Mouse (Mus musculus) heart, postnatal 0 days (tissue): ENCODE measurements around the gene Zfp36l2. TPM values are rescaled to one million over a fixed set of nuclear protein-coding genes. Genes with fewer than 3 reads are reported as not detected.

Experiments
- ATAC-seq: fragments of 200-750 bp; cut with Nextera tagmentation; 2 replicates; pipeline ENCODE4 v1.8.0; 2017; ENCODE audit warnings: low read depth, moderate number of reproducible peaks, moderate library complexity; ENCODE audit not compliant: insufficient read depth
- DNase-seq: peaks from one replicate; pipeline ENCODE4 v3.0.0-alpha.2; 2016; ENCODE audit warnings: low spot score
- H3K27ac ChIP-seq: fragments of 300-500 bp; sonication (generic); 2 replicates; pipeline ENCODE4 v1.5.1; 2014; ENCODE audit warnings: low read depth, mild to moderate bottlenecking
- H3K27me3 ChIP-seq: fragments of 300-500 bp; sonication (generic); 2 replicates; pipeline ENCODE4 v1.6.1; 2014; ENCODE audit warnings: low read length, mixed read lengths; ENCODE audit not compliant: control insufficient read depth, insufficient read depth
- H3K36me3 ChIP-seq: fragments of 300-500 bp; sonication (generic); replicated peaks from 2 replicates; pipeline ENCODE4 v1.6.1; 2014; ENCODE audit warnings: low read length, mixed read lengths; ENCODE audit not compliant: control insufficient read depth, insufficient read depth
- H3K4me1 ChIP-seq: fragments of 300-500 bp; sonication (generic); 2 replicates; pipeline ENCODE4 v1.6.1; 2014; ENCODE audit warnings: antibody characterized with exemption; ENCODE audit not compliant: control insufficient read depth, insufficient read depth
- H3K4me2 ChIP-seq: fragments of 300-500 bp; sonication (generic); 2 replicates; pipeline ENCODE4 v1.6.1; 2014; ENCODE audit warnings: low read depth, mild to moderate bottlenecking, low read length, moderate library complexity
- H3K4me3 ChIP-seq: fragments of 300-500 bp; sonication (generic); 2 replicates; pipeline ENCODE4 v1.5.1; 2014; ENCODE audit warnings: low read depth, low read length
- H3K9ac ChIP-seq: fragments of 300-500 bp; sonication (generic); replicated peaks from 2 replicates; pipeline ENCODE4 v1.6.1; 2014; ENCODE audit warnings: low read depth, low read length, mixed read lengths
- H3K9me3 ChIP-seq: fragments of 300-500 bp; sonication (generic); replicated peaks from 2 replicates; pipeline ENCODE4 v1.6.1; 2016; ENCODE audit warnings: low read length; ENCODE audit not compliant: control insufficient read depth
- CTCF ChIP-seq: IDR thresholded peaks from 2 replicates; pipeline ENCODE4 v1.5.1; 2016; ENCODE audit warnings: antibody characterized with exemption, control low read depth, low read depth
- EP300 ChIP-seq: IDR thresholded peaks from 2 replicates; pipeline ENCODE4 v1.6.1; 2016; ENCODE audit warnings: antibody characterized with exemption, low read depth
- WGBS: fragments of 180-500 bp; shearing (Covaris S2); extraction: QIAGEN DNeasy Blood & Tissue Kit; methylation state at CpG from one replicate; pipeline ENCODE4 v1.1.7; 2014; 5-methylcytosine and 5-hydroxymethylcytosine counted together
- polyA plus RNA-seq: library from polyadenylated mRNA; unstranded; fragments of >200 nt; fragmentation: Nextera tagmentation; extraction: Ambion mirVana; gene quantifications from 2 replicates; pipeline ENCODE4 v1.2.1, GENCODE M21; 2015
- total RNA-seq: library from RNA; depleted of rRNA; stranded (reverse); fragments of >200 nt; gene quantifications from 2 replicates; pipeline ENCODE4 v1.2.3, GENCODE M21; 2014; ENCODE audit warnings: low replicate concordance

Zfp36l2 gene
- total and polyA plus RNA-seq, 2 experiments from 2014 or later, result 4.5 to 14.0 TPM

- no peak overlapping the region for H3K4me2 ChIP-seq
- no peaks in the 10 kb centered on the region for H3K9me3 ChIP-seq
- no peaks in the 10 kb centered on the region for H3K4me1 ChIP-seq
- H3K27me3 ChIP-seq, result no peaks in the 10 kb centered on the region
- 80% methylated on average over 7 of the region's 7 CpGs for WGBS
- DNase-seq (no peak), ATAC-seq (peak; percentile 41; the same call in 1 of the 2 replicates)
- 0 out of 2 replicates have a peak overlapping the region, but pooled peaks have one; percentile 7 for H3K27ac ChIP-seq
- H3K36me3 ChIP-seq, result peaks cover 6% of the 10 kb centered on the region
- TF ChIP-seq EP300 (no peak), CTCF (no peak)
- H3K4me3 ChIP-seq, result no peak overlapping the region
- H3K9ac ChIP-seq, result no peak overlapping the region
Observed at GRCm38 (mm10) chr17:84203340-84203739, 15.6 kb upstream of the Zfp36l2 start.

DNA sequence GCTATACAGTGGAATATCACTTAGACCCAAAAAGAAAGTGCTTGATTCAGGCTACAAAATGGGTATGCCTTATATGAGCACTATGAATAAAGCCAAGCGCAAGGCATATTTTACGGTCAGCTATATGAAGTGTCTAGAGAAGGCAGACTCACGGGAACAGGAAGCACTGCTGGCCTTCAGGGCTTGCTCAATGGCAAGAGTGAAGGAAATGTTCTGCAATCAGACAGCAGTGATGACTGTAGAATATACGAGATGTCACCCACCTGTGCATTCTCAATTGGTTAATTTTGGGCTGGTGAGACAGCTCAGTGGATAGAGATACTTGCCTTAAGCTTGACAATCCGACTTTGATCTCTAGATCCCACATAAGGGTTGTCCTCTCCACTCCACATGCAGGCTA is 13.4 kb upstream of the Zfp36l2 start:
- no peaks in the 10 kb centered on the region for H3K9me3 ChIP-seq

DNA sequence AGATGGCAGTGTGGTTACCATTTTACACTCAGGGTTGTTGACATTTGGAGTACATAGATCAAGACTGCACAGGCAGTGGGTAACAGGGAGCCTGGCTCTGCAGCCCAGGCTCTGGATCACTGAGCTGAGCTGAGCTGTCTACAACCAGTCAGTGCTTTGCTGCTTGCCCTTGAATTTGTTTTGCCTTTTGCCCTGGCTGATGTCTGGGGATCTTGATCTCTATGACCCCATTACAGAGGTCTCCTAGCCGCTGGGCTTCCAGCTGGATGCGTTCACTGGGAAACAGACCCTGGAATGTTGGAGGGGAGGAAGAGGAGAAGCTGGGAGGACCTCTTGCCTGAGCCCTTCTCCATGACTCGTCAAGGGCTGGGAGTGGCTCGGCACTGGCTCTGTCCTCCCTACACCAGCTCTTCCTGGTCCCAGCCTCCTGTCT is 10.2 kb upstream of the Zfp36l2 start:
- ATAC-seq, result no peak
- no peak overlapping the region for H3K4me2 ChIP-seq

More for the DNA sequence above, 13.4 kb upstream of the Zfp36l2 start:
- Histone ChIP-seq H3K36me3 (peaks cover 1% of the 10 kb centered on the region), H3K4me1 (0 out of 2 replicates have a peak, but pooled peaks cover 4% of the 10 kb centered on the region), H3K4me3 (no peak overlapping the region), H3K4me2 (no peak overlapping the region), H3K9ac (no peak overlapping the region), H3K27ac (no peak overlapping the region), H3K27me3 (no peaks in the 10 kb centered on the region)
- ATAC-seq (no peak), DNase-seq (no peak)
- TF ChIP-seq EP300 (no peak), CTCF (no peak)
- whole genome bisulfite sequencing, result 93% methylated on average over 5 of the region's 5 CpGs

GRCm38 (mm10) chr17:84196329-84196728 is 8.6 kb upstream of the Zfp36l2 start:
- no peak for ATAC-seq
- H3K36me3 ChIP-seq, result no peaks in the 10 kb centered on the region; the same call in 1 of the 2 replicates
- TF ChIP-seq EP300 (no peak), CTCF (no peak)

More for the DNA sequence above, 10.2 kb upstream of the Zfp36l2 start:
- TF ChIP-seq CTCF (no peak), EP300 (no peak)
- Histone ChIP-seq H3K27ac (no peak overlapping the region), H3K4me1 (peaks cover 14% of the 10 kb centered on the region; the same call in 1 of the 2 replicates), H3K9me3 (no peaks in the 10 kb centered on the region), H3K4me3 (no peak overlapping the region), H3K9ac (no peak overlapping the region), H3K27me3 (no peaks in the 10 kb centered on the region), H3K36me3 (no peaks in the 10 kb centered on the region; the same call in 1 of the 2 replicates)
- no peak for DNase-seq
- WGBS, result 47% methylated on average over 4 of the region's 4 CpGs

GRCm38 (mm10) chr17:84195835-84196234 is 8.1 kb upstream of the Zfp36l2 start:
- H3K4me1 ChIP-seq, result peaks cover 23% of the 10 kb centered on the region; the same call in 1 of the 2 replicates
- ATAC-seq, result no peak
- TF ChIP-seq CTCF (no peak), EP300 (no peak)
- WGBS, result 81% methylated on average over 3 of the region's 3 CpGs
- H3K9ac ChIP-seq, result no peak overlapping the region
- H3K4me3 ChIP-seq, result no peak overlapping the region
- no peaks in the 10 kb centered on the region for H3K9me3 ChIP-seq
- H3K4me2 ChIP-seq, result no peak overlapping the region
- no peak for DNase-seq
- no peaks in the 10 kb centered on the region for H3K27me3 ChIP-seq
- H3K27ac ChIP-seq, result no peak overlapping the region
- no peaks in the 10 kb centered on the region; the same call in 1 of the 2 replicates for H3K36me3 ChIP-seq

More at GRCm38 (mm10) chr17:84196329-84196728, 8.6 kb upstream of the Zfp36l2 start:
- Histone ChIP-seq H3K4me1 (peaks cover 23% of the 10 kb centered on the region; the same call in 1 of the 2 replicates), H3K27me3 (no peaks in the 10 kb centered on the region), H3K4me2 (no peak overlapping the region), H3K9me3 (no peaks in the 10 kb centered on the region), H3K9ac (no peak overlapping the region), H3K4me3 (no peak overlapping the region), H3K27ac (no peak overlapping the region)
- DNase-seq, result no peak

DNA sequence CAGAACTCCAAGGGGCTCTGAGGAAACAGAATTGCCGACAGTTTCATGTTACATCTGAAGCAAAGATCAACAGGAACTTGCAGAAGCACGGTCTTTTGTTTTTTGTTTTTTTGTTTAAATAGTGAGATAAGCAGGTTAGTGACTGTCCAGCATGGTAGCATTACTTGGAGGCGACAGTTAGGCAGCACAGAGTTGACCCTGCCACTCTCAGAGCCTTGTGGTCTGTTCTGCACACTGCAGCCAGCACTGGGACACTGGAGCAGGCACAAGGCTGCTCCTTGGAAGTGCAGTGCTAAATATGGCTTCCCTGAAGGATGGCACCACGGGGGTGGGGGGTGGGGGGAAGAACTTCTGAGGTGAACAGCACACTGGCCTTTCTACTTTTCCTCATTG is 7.3 kb upstream of the Zfp36l2 start:
- DNase-seq, result no peak
- Histone ChIP-seq H3K9me3 (no peaks in the 10 kb centered on the region), H3K27ac (no peak overlapping the region; the same call in 1 of the 2 replicates), H3K4me2 (no peak overlapping the region), H3K9ac (no peak overlapping the region), H3K27me3 (no peaks in the 10 kb centered on the region), H3K36me3 (no peaks in the 10 kb centered on the region; the same call in 1 of the 2 replicates), H3K4me1 (peaks cover 23% of the 10 kb centered on the region; the same call in 1 of the 2 replicates), H3K4me3 (no peak overlapping the region)
- ATAC-seq, result 0 out of 2 replicates have a peak, but pooled peaks have one; percentile 27
- TF ChIP-seq EP300 (no peak), CTCF (no peak)
- WGBS, result 37% methylated on average over 4 of the region's 4 CpGs
